Mouse (Mus musculus) CH12.LX (cell line): ENCODE measurements around the gene Ggact. TPM values are rescaled to one million over a fixed set of nuclear protein-coding genes. Genes with fewer than 3 reads are reported as not detected.

Experiments
- DNase-seq: peaks from one replicate; pipeline ENCODE4 v3.0.0-alpha.2; 2013; ENCODE audit errors: extremely low read depth
- H3K27ac ChIP-seq: 2 replicates; pipeline ENCODE4 v1.5.1; 2012; ENCODE audit warnings: low read depth, mild to moderate bottlenecking, control low read depth, moderate library complexity; ENCODE audit not compliant: insufficient read depth
- H3K27me3 ChIP-seq: replicated peaks from 2 replicates; pipeline ENCODE3; 2012; ENCODE audit warnings: inconsistent platforms
- H3K36me3 ChIP-seq, 2 experiments: replicated peaks in 1 of 2; 2 replicates each; pipeline versions ENCODE3 to v1.6.1; 2012; ENCODE audit warnings: inconsistent platforms in 1 of 2, low read length in 1 of 2, mild to moderate bottlenecking in 1 of 2, mixed read lengths in 1 of 2, moderate library complexity in 1 of 2; ENCODE audit not compliant: control insufficient read depth in 1 of 2, insufficient read depth in 1 of 2
- H3K4me1 ChIP-seq, 2 experiments: 2 replicates each; pipeline ENCODE4 v1.6.1; 2012; ENCODE audit warnings: inconsistent platforms in 1 of 2, moderate library complexity in 1 of 2; ENCODE audit not compliant: insufficient read depth in 2 of 2, control insufficient read depth in 1 of 2
- H3K4me2 ChIP-seq: 2 replicates; pipeline ENCODE4 v1.6.1; 2012; ENCODE audit warnings: low read depth, mild to moderate bottlenecking, control low read depth; ENCODE audit not compliant: poor library complexity, insufficient read depth, severe bottlenecking
- H3K4me3 ChIP-seq, 3 experiments: fragments of 150-350 bp in 1 of 3; sonication (generic) in 1 of 3; replicated peaks in 1 of 3; 2 replicates each; pipeline versions ENCODE3 to v1.5.1; 2011 to 2012; ENCODE audit warnings: low read depth in 2 of 3, low read length in 2 of 3, mild to moderate bottlenecking in 2 of 3, moderate library complexity in 2 of 3, control low read depth in 1 of 3, improper control_type of control experiment in 1 of 3, inconsistent platforms in 1 of 3, mixed read lengths in 1 of 3; ENCODE audit not compliant: poor library complexity in 1 of 3
- H3K79me2 ChIP-seq: replicated peaks from 2 replicates; pipeline ENCODE4 v1.6.1; 2012; ENCODE audit warnings: mild to moderate bottlenecking, moderate library complexity; ENCODE audit not compliant: control insufficient read depth, poor library complexity, insufficient read depth, severe bottlenecking; ENCODE audit errors: extremely low read depth
- H3K9ac ChIP-seq: 2 replicates; pipeline ENCODE4 v1.6.1; 2012; ENCODE audit warnings: low read depth, mild to moderate bottlenecking, control low read depth, moderate library complexity; ENCODE audit not compliant: insufficient read depth
- H3K9me3 ChIP-seq: replicated peaks from 2 replicates; pipeline ENCODE3; 2012; ENCODE audit warnings: low read length, inconsistent platforms, mixed read lengths
- BHLHE40 ChIP-seq: IDR thresholded peaks from 2 replicates; pipeline ENCODE4 v1.6.1; 2011; ENCODE audit warnings: mild to moderate bottlenecking, low read depth, low read length, improper control_type of control experiment
- CHD2 ChIP-seq: IDR thresholded peaks from 2 replicates; pipeline ENCODE4 v1.6.1; 2011; ENCODE audit warnings: low read length, improper control_type of control experiment
- CTCF ChIP-seq, 2 experiments: IDR thresholded peaks in 1 of 2; conservative IDR thresholded peaks in 1 of 2; 2 replicates each; pipeline ENCODE4 v1.5.1; 2011 to 2012; ENCODE audit warnings: low read depth in 2 of 2, low read length in 2 of 2, improper control_type of control experiment in 1 of 2, inconsistent platforms in 1 of 2, mild to moderate bottlenecking in 1 of 2, moderate library complexity in 1 of 2
- E2F4 ChIP-seq: IDR thresholded peaks from 2 replicates; pipeline ENCODE4 v1.6.1; 2011; ENCODE audit warnings: low read depth, low read length, improper control_type of control experiment; ENCODE audit not compliant: insufficient replicate concordance
- ELF1 ChIP-seq: IDR thresholded peaks from 2 replicates; pipeline ENCODE4 v1.6.1; 2014; ENCODE audit warnings: low read depth, mild to moderate bottlenecking, inconsistent platforms, low read length, improper control_type of control experiment
- EP300 ChIP-seq: IDR thresholded peaks from 2 replicates; pipeline ENCODE4 v1.6.1; 2011; ENCODE audit warnings: low read length, improper control_type of control experiment
- ETS1 ChIP-seq: conservative IDR thresholded peaks from 2 replicates; pipeline ENCODE4 v1.6.1; 2012; ENCODE audit warnings: low read depth, mild to moderate bottlenecking, inconsistent platforms, low read length, improper control_type of control experiment, moderate library complexity
- JUN ChIP-seq: IDR thresholded peaks from 2 replicates; pipeline ENCODE4 v1.6.1; 2011; ENCODE audit warnings: low read depth, mild to moderate bottlenecking, low read length, improper control_type of control experiment, moderate library complexity; ENCODE audit not compliant: insufficient read depth
- KAT2A ChIP-seq: IDR thresholded peaks from 2 replicates; pipeline ENCODE4 v1.6.1; 2012; ENCODE audit warnings: low read length, improper control_type of control experiment, inconsistent platforms; ENCODE audit not compliant: insufficient replicate concordance
- MAZ ChIP-seq: IDR thresholded peaks from 2 replicates; pipeline ENCODE4 v1.6.1; 2012; ENCODE audit warnings: low read depth, mild to moderate bottlenecking, inconsistent platforms, low read length, improper control_type of control experiment, moderate library complexity
- NRF1 ChIP-seq: IDR thresholded peaks from 2 replicates; pipeline ENCODE4 v1.6.1; 2014; ENCODE audit warnings: low read depth, mild to moderate bottlenecking, inconsistent platforms, low read length, improper control_type of control experiment, moderate library complexity
- POLR2A ChIP-seq: IDR thresholded peaks from 2 replicates; pipeline ENCODE4 v1.6.1; 2011; ENCODE audit warnings: low read depth, mild to moderate bottlenecking, improper control_type of control experiment, low read length
- POLR2AphosphoS2 ChIP-seq: IDR thresholded peaks from 2 replicates; pipeline ENCODE4 v1.6.1; 2011; ENCODE audit warnings: low read depth, low read length, improper control_type of control experiment
- RCOR1 ChIP-seq: conservative IDR thresholded peaks from 2 replicates; pipeline ENCODE4 v1.6.1; 2012; ENCODE audit warnings: low read depth, mild to moderate bottlenecking, inconsistent platforms, low read length, improper control_type of control experiment
- TBP ChIP-seq: conservative IDR thresholded peaks from 2 replicates; pipeline ENCODE4 v1.6.1; 2011; ENCODE audit warnings: low read depth, low read length, improper control_type of control experiment
- TCF12 ChIP-seq: IDR thresholded peaks from 2 replicates; pipeline ENCODE4 v1.6.1; 2014; ENCODE audit warnings: low read depth, mild to moderate bottlenecking, inconsistent platforms, low read length, improper control_type of control experiment
- USF2 ChIP-seq: conservative IDR thresholded peaks from 2 replicates; pipeline ENCODE4 v1.6.1; 2011; ENCODE audit warnings: low read depth, low read length, improper control_type of control experiment
- ZKSCAN1 ChIP-seq: IDR thresholded peaks from 2 replicates; pipeline ENCODE4 v1.6.1; 2012; ENCODE audit warnings: low read depth, inconsistent platforms, low read length, improper control_type of control experiment, borderline replicate concordance
- dilution Hi-C: fragments of 300-500 bp; cut with MboI; formaldehyde crosslinking; loops from 2 replicates; pipeline ENCODE4 v1.14.3; 2020; ENCODE audit warnings: low sequenced_read_pairs; ENCODE audit not compliant: extremely low pct_unique_long_range_greater_than_20kb, extremely low pct_ligation_motif_present
- in situ Hi-C: fragments of 300-500 bp; cut with MboI; formaldehyde crosslinking; loops from 3 replicates; pipeline ENCODE4 v1.14.3; 2019; ENCODE audit warnings: low sequenced_read_pairs, low pct_ligation_motif_present, low pct_unique_long_range_greater_than_20kb, mixed read lengths
- polyA plus RNA-seq: library from polyadenylated mRNA; unstranded; fragments of >175 nt; gene quantifications from 2 replicates; pipeline ENCODE4 v1.2.1, GENCODE M21; 2012; ENCODE audit warnings: low read depth; ENCODE audit not compliant: insufficient read length
- total RNA-seq, 2 experiments: library from RNA; depleted of rRNA; stranded (reverse); fragments of 300-350 nt in 1 of 2; fragments of >200 nt in 1 of 2; gene quantifications; 2 replicates each; pipeline ENCODE4 v1.2.3; 2012 to 2014

The Ggact gene
- total and polyA plus RNA-seq, 3 experiments: 30.6 to 40.3 (median 31.7) TPM

DNA sequence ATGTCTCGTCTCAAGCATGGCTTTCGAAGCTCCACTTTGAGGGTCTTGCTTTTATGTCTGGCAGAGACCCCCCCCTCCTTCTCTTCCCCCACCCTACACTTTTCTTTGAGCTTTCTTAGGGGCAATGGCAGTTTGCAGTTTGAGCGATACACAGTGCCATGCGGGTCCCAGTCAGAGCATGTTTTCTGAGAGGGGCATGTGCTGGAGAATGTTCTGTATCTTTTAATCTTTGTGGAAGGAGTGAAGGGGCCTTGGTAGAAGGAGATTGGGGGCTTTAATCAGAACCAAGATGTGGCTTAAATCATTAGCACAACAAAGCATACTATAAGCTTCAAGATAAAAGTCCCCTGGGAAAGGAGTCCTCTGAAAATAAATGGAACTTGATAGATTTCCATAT is 30.1 kb downstream of the Ggact start:
- Histone ChIP-seq H3K4me1 (peaks cover 0 to 17% of the 10 kb centered on the region in 2 experiments; a peak in 2 of 4 replicates), H3K36me3 (peaks cover 40 to 61% of the 10 kb centered on the region in 2 experiments), H3K27ac (no peak overlapping the region), H3K9me3 (no peaks in the 10 kb centered on the region), H3K79me2 (no peaks in the 10 kb centered on the region), H3K4me3 (no peak overlapping the region), H3K27me3 (no peaks in the 10 kb centered on the region), H3K9ac (no peak overlapping the region), H3K4me2 (no peak overlapping the region)
- no peak for DNase-seq
- TF ChIP-seq ELF1: no peak
- no peak for TF ChIP-seq BHLHE40
- TF ChIP-seq MAZ: no peak
- no peak for TF ChIP-seq TBP
- no peak for TF ChIP-seq ZKSCAN1
- TF ChIP-seq NRF1: no peak
- no peak for TF ChIP-seq KAT2A
- TF ChIP-seq CHD2: no peak
- dilution Hi-C loops: no loop called here
- in situ Hi-C loops: loop anchor here (25.0 kb wide), 2 partner anchors 371 to 671 kb away; no protein-coding TSS in a partner anchor

DNA sequence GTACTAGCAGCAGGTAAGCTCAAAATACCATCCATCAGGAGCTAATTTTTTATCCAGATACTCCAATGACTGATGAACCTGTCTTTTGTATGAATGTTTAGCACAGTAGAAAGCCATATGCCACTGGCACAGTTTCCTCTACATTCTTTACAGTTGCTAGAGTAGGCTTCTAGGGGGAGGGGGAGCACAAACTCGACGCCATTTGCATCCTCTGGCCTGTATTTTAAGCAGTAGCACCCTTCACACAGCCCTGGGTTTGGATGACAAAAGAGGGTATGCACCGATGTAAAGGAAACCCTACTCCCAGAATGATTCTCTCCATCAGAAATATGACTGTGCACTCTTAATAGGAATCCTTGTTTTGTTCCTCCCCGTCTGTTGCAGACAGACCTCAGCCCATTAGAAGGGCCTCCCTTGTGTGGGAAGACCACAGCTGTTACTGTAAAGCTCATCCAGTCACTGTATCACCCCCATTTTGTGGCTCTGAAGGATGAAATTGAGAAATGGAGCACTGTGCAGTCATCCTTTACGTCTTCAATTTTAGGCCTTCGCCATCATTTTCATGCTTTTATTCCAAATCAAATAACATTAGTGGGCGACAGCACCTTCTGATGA is 30.7 kb downstream of the Ggact start:
- dilution Hi-C loops: no loop called here
- no peaks in the 10 kb centered on the region for H3K27me3 ChIP-seq
- H3K9ac ChIP-seq: no peak overlapping the region
- peaks cover 0 to 17% of the 10 kb centered on the region in 2 experiments; a peak in 2 of 4 replicates for H3K4me1 ChIP-seq
- TF ChIP-seq E2F4 (no peak), JUN (no peak), POLR2AphosphoS2 (no peak), TCF12 (no peak), RCOR1 (no peak), CTCF (conservative IDR thresholded peaks at IDR 0.05 in 1 of 2, IDR thresholded peaks at IDR 0.05 in 1 of 2; ENCODE audit: low read depth in 2 of 2, low read length in 2 of 2) (no peak), POLR2A (no peak), EP300 (no peak), USF2 (no peak), ELF1 (no peak), ZKSCAN1 (no peak), ETS1 (no peak)
- no peak overlapping the region for H3K4me3 ChIP-seq
- H3K27ac ChIP-seq: no peak overlapping the region
- in situ Hi-C loops: loop anchor here (25.0 kb wide), 2 partner anchors 371 to 671 kb away; no protein-coding TSS in a partner anchor
- peaks cover 41 to 58% of the 10 kb centered on the region in 2 experiments for H3K36me3 ChIP-seq
- H3K4me2 ChIP-seq: no peak overlapping the region
- DNase-seq: no peak
- H3K9me3 ChIP-seq: no peaks in the 10 kb centered on the region
- no peaks in the 10 kb centered on the region for H3K79me2 ChIP-seq
